Mouse (Mus musculus) cortical plate, adult 2 months (tissue): Measurements from ENCODE around the gene Keg1.

Experiments used
- CTCF ChIP-seq: fragments of 200-500 bp; IDR thresholded peaks from 2 replicates; pipeline ENCODE4 v1.5.1; 2011; ENCODE audit warnings: mild to moderate bottlenecking, control low read depth, low read length; ENCODE audit not compliant: insufficient read depth; ENCODE audit errors: extremely low read depth
- POLR2A ChIP-seq: fragments of 200-500 bp; IDR thresholded peaks from 2 replicates; pipeline ENCODE4 v1.6.1; 2011; ENCODE audit warnings: mild to moderate bottlenecking, low read length, control low read depth; ENCODE audit not compliant: insufficient read depth; ENCODE audit errors: extremely low read depth

DNA sequence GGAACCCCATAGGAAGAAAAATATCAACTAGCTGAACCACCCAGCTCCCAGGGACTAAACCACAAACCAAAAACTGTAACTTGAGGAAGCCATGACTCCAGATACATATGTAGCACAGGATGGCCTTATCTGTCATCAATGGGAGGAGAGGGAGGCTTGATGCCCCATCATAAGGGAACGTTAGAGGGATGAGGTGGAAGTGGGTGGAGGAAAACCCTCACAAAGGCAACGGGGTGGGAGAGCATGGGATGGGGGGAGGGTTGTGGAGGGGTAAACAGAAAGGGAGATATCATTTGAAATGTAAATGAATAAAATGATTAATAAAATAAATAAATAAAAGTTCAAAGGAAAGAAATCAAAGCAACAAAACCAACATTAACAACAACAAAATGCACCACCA is 24.9 kb downstream of the Keg1 start:
- TF ChIP-seq POLR2A: no peak
- no peak for TF ChIP-seq CTCF
